Mouse (Mus musculus) monocyte, adult 5-6 weeks (primary cell): ENCODE results near the gene Pcyox1. TPM values are rescaled to one million over a fixed set of nuclear protein-coding genes. Genes with fewer than 3 reads are reported as not detected.
A peak's percentile ranks its signal among the peaks of the same experiment; 100 is the strongest.

ENCODE experiments used
- ATAC-seq: fragments of 153-309, 156-312 bp; replicated peaks from 2 replicates; pipeline ENCODE4 v1.8.0; 2017; ENCODE audit warnings: mild to moderate bottlenecking; ENCODE audit not compliant: low TSS enrichment, insufficient number of reproducible peaks, severe bottlenecking, poor library complexity, low FRiP score
- total RNA-seq: library from RNA; stranded (forward); fragments of 200-1000, 200-491, 200-594 nt; gene quantifications from 3 replicates; pipeline ENCODE4 v1.2.3, GENCODE M21; 2017

The Pcyox1 gene
- 31.6 to 40.4 TPM (median 36.6 TPM) in 3 replicates for total RNA-seq

- ATAC-seq: peak; percentile 67
Observed at GRCm38 (mm10) chr6:86396581-86397256, at the start of gene Pcyox1. Pcyox1 (minus strand) TSS chr6:86397154.

GRCm38 (mm10) chr6:86445551-86445950, 48.6 kb upstream of the Pcyox1 start:
- ATAC-seq: no peak

- no peak for ATAC-seq
Observed at GRCm38 (mm10) chr6:86441571-86441970, 44.6 kb upstream of the Pcyox1 start.

- ATAC-seq: no peak
Observed at GRCm38 (mm10) chr6:86439531-86439930, 42.6 kb upstream of the Pcyox1 start.

GRCm38 (mm10) chr6:86439119-86439496, 42.2 kb upstream of the Pcyox1 start:
- no peak for ATAC-seq

GRCm38 (mm10) chr6:86438272-86439118, 41.5 kb upstream of the Pcyox1 start, which contains the start of gene C87436:
C87436 (plus strand) TSS chr6:86438374.
- peak; percentile 84 for ATAC-seq

GRCm38 (mm10) chr6:86437711-86438110, 40.8 kb upstream of the Pcyox1 start:
- peak; percentile 38; the same call in 1 of the 2 replicates for ATAC-seq

GRCm38 (mm10) chr6:86433696-86434095, 36.7 kb upstream of the Pcyox1 start:
- no peak for ATAC-seq

GRCm38 (mm10) chr6:86431531-86431930, 34.6 kb upstream of the Pcyox1 start:
- no peak for ATAC-seq

- ATAC-seq: no peak
Observed at GRCm38 (mm10) chr6:86426358-86426757, 29.4 kb upstream of the Pcyox1 start, which contains the start of gene Gm44790. Gm44790 (plus strand) TSS chr6:86426658.

- ATAC-seq: peak; percentile 60; the same call in 1 of the 2 replicates
Observed at GRCm38 (mm10) chr6:86420491-86420890, 23.5 kb upstream of the Pcyox1 start.

- ATAC-seq: peak; percentile 27; the same call in 1 of the 2 replicates
Observed at GRCm38 (mm10) chr6:86419239-86419638, 22.3 kb upstream of the Pcyox1 start.

- ATAC-seq: peak; percentile 62
Observed at GRCm38 (mm10) chr6:86418711-86419110, 21.8 kb upstream of the Pcyox1 start.

GRCm38 (mm10) chr6:86406306-86406705, 9.4 kb upstream of the Pcyox1 start:
- ATAC-seq: no peak

GRCm38 (mm10) chr6:86404996-86405395, 8.0 kb upstream of the Pcyox1 start:
- no peak for ATAC-seq

- peak; percentile 90 for ATAC-seq
Observed at GRCm38 (mm10) chr6:86404100-86404861, 7.3 kb upstream of the Pcyox1 start, which contains the start of gene Tia1. Tia1 (plus strand) TSS chr6:86404219.

- peak; percentile 30 for ATAC-seq
Observed at GRCm38 (mm10) chr6:86403728-86404099, 6.8 kb upstream of the Pcyox1 start.

- no peak for ATAC-seq
Observed at GRCm38 (mm10) chr6:86402681-86403607, 6.0 kb upstream of the Pcyox1 start.
